Mouse (Mus musculus) ES-E14 (cell line): ENCODE measurements around the gene Crcp.

ENCODE experiments used
- CHD2 ChIP-seq: IDR thresholded peaks from 2 replicates; pipeline ENCODE4 v1.6.1; 2014; ENCODE audit warnings: mild to moderate bottlenecking, low read depth, low read length, inconsistent platforms
- HCFC1 ChIP-seq: IDR thresholded peaks from 2 replicates; pipeline ENCODE4 v1.6.1; 2012; ENCODE audit warnings: low read length, inconsistent platforms, borderline replicate concordance; ENCODE audit not compliant: insufficient read depth
- MAFK ChIP-seq: IDR thresholded peaks from 2 replicates; pipeline ENCODE4 v1.6.1; 2014; ENCODE audit warnings: mild to moderate bottlenecking, low read depth, low read length, inconsistent platforms; ENCODE audit not compliant: insufficient read depth
- ZNF384 ChIP-seq: IDR thresholded peaks from 2 replicates; pipeline ENCODE4 v1.6.1; 2012; ENCODE audit warnings: low read depth, low read length, inconsistent platforms

DNA sequence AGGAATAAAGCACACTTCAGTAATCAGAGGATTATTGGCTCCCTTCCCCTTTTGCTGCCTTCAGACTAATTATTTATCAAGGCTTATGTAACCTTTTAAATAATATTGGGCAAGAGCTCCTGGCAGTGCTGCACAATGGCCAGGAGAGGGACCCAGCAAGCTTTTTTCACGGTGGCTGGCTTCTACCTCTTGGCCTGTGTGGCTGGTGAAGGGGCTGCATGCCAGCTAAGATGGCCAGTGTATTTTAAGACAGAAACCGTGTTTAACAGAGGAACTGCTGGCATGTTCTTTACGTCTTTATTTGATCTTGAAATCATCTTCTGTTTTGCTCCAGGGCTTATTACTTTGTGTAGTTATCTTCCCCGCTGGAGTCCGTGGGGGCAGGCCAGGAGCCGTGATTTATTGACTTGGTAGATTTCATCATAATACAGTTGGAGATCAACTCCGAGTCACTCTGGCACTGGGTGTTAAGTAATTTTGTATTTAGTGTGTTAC, 15.2 kb downstream of the Crcp start:
- no peak for TF ChIP-seq CHD2
- no peak for TF ChIP-seq HCFC1
- TF ChIP-seq ZNF384, result no peak
- no peak for TF ChIP-seq MAFK
